Mouse (Mus musculus): ENCODE measurements around the gene Mgst1.

The Mgst1 gene

GRCm38 (mm10) chr6:138139930-138140329 is at the start of gene Mgst1:
Gene Mgst1 (plus strand): TSS chr6:138140316.
- DNase-seq (ENCODE audit: low spot score in 2 of 2) = no peak

DNA sequence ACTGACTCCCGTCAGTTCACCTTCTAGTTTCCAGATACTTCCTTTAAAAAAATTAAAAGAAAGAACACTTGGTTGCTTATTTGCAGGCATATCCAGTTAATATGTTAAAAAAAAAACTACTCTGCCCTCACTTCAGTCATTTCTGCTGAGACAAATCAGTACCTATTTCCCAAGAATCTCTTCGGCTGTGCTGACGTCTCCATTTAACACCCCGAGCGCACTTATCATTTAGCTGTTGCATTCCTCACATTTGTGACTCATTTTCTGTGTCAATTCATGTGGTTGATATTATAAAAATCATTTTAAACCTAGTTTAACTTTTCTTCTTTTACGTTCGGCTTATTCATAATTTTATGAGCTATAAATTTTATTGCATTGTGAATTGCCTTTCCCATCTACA is 47.7 kb upstream of the Mgst1 start:
- no peak for DNase-seq (ENCODE audit: low spot score in 2 of 2)

DNA sequence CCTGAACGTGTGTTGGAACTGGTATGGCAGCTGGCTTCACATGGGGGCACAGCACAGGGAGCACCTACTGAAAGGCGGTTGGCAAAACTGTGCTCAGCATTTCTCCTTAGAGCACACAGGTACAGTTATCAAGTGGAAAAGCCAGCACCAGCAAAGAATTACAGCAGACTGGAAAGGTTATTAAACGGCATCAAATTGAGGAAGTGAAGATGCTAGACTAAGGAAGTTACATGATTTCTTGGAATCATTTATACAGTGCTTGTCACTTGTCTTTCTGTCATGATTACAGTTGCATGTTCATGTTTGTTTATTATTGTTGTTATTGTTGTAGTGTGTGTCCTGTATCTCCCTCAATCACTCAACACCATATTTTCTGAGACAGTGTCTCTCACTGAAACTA is 45.1 kb upstream of the Mgst1 start:
- no peak for DNase-seq (ENCODE audit: low spot score in 2 of 2)

GRCm38 (mm10) chr6:138099646-138100045 is 40.5 kb upstream of the Mgst1 start:
- no peak for DNase-seq (ENCODE audit: low spot score in 2 of 2)

GRCm38 (mm10) chr6:138101843-138102242 is 38.3 kb upstream of the Mgst1 start:
- DNase-seq (ENCODE audit: low spot score in 2 of 2) = no peak

DNA sequence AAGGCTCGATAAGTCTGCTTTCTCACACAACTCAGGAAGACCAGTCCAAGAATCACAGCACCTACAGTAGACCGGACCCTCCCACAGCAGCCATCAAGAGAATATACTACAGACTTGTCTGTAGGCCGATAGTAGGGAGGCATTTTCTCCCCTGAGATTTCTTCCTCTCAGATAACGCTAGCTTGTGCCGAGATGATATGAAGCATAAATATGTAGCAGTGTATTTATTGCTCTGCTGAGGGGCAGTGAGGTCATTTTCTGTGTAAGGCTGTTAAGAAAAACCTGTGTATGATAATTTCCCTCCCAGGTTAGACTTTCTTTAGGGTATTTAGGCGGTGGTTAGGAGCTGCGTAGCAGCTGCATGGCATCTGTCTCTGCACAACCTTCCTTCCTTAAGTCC is 37.2 kb upstream of the Mgst1 start:
- no peak for DNase-seq (ENCODE audit: low spot score in 2 of 2)

DNA sequence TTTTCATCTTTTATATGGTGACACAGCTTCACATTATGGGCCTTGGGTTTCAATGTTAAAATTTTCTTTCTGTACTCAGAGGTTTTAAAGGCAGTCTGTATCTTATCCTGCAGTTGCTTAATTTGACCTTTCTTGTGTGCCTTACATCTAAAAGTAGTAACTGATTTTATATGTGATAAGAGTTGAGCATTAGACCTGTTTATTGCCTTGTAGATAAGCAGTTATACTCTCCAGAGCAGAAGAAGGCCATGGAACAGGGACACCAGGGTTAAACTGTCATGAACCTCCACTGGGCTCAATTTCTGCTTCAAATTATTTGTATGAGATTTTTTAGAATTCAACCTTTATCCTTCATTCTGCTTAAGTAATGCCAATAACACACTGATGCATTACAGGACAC is 35.6 kb upstream of the Mgst1 start:
- no peak for DNase-seq (ENCODE audit: low spot score in 2 of 2)

DNA sequence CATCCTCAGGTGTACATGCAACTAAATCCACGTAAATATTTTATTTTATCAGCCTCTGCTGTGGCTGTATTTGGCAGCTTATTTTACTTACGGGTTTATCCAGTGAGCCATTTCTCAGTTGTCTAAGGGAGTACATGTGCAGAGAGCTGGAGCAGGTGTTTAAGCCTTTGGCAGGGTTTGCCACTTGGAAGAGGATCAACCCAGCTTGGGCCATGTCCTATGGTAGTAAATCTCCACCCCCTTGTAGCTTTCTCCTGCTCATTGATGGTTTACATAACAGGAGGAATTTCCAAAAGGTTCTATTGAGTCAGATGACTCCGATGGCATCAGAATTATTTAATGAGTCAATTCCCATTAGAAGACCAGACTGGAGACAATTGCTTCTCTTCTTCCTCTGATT is 22.6 kb upstream of the Mgst1 start:
- no peak for DNase-seq (ENCODE audit: low spot score in 2 of 2)

DNA sequence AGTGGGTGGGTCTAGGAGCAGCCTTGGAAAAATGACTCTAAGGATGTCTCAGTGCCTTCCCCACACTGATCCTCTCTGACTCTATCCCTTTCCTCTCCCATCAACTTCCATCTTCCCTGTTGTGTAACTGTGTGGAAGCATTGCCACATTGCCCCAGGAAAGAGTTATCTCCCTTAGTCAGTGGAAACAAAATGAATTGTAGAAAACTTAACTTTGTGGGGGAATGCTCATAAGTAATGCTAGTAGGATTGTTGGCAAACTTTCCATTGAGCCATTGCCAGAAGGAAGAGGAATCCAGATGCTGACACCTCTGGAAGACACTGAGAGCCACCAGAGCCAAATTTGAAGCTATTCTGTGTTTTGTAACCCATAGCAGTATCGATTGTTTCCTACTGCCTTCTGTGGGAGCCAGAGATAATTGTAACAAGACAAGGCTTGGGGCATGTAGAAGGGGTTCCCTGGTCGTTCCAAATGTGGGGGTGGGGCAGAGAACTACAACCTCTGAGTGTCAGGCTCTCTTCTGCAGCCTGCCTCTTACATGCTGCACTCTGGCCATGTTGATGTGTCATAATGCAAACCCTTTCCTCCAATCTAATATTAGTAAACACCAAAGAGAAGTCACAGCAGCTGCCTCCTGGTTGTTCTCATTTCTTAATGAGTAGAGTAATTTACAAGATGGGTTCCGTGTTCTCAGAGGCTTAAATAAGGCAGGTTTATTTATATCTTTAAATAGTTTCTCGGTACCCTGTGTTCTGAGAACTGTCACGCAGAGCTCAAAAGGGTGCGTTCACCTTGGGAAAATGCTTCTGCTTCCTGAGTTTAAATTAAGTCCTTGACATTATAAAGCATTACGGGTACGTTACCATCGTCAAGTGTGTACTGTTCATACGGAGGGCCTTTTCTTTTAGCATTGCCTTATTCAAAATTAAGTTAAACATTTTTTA is 11.5 kb upstream of the Mgst1 start:
- no peak for DNase-seq (ENCODE audit: low spot score in 2 of 2)

- DNase-seq (ENCODE audit: low spot score in 2 of 2) = no peak
Observed at GRCm38 (mm10) chr6:138130541-138130940, 9.6 kb upstream of the Mgst1 start.

- DNase-seq (ENCODE audit: low spot score in 2 of 2) = no peak
Observed at GRCm38 (mm10) chr6:138140336-138140735, 220 bp downstream of the Mgst1 start.

DNA sequence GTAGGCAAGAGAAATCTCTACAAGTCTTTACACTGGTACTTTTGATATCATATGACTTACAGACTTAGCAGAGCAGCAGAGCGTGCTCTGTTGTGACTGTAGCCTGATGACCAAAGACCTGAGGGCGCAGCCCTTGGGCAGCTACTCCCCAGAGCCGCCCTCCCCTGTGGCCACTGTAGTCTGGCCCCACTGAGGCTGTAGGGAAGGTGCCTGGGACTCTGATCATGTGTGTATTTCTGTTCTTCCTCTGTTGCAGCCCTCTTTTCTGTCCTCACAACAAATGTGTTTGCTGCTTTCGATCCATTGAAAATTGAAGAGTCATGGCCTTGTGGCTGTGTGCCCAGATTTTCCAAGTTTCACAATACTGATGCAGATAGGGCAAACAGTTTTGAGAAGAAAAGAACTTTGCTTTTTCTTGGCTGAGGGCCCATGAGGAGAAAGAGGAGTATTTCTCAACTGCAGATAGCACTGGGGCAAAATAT is 1.0 kb downstream of the Mgst1 start:
- DNase-seq (ENCODE audit: low spot score in 2 of 2) = no peak

GRCm38 (mm10) chr6:138142604-138143003 is 2.5 kb downstream of the Mgst1 start:
- no peak for DNase-seq (ENCODE audit: low spot score in 2 of 2)

- DNase-seq (ENCODE audit: low spot score in 2 of 2) = no peak
Observed at GRCm38 (mm10) chr6:138143450-138143849, 3.3 kb downstream of the Mgst1 start.

DNA sequence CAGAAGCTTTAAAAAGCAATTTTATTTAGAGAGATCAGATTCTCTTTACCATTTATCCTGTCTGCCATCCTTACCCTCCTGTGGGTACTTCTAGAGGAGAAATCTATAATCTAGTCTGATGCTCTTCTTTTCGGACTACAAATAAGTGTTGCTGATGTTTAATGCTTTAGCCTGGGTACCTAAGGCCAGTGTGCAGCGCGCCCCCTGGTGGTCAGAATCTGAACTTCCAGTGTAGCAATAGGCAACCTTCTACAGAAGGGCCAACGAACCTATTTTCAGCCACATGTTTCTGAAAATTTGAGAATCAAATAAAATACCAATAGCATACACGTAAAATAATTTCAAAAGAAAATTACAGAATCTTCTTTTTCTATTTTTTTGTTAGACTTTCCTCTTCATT is 13.0 kb downstream of the Mgst1 start:
- DNase-seq (ENCODE audit: low spot score in 2 of 2) = peak in 1 of 2 experiments; percentile 47

DNA sequence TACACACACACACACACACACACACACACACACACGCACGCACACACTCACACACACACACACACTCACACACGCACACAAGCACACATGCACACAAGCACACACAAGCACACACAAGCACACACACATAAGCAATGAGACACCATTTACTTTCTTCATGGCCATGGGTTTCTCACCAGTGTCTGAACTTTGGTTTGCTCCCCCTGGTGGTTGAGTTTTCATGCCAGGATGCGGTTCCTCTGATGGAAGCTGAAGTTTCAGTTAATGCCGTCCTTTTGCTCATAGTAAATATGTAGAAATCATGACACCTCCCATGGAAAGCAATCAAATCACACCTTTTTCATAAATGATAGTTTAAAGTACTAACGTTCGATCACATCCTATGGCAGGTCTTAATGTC is 23.8 kb downstream of the Mgst1 start:
- peak in 1 of 2 experiments; percentile 18 for DNase-seq (ENCODE audit: low spot score in 2 of 2)

DNA sequence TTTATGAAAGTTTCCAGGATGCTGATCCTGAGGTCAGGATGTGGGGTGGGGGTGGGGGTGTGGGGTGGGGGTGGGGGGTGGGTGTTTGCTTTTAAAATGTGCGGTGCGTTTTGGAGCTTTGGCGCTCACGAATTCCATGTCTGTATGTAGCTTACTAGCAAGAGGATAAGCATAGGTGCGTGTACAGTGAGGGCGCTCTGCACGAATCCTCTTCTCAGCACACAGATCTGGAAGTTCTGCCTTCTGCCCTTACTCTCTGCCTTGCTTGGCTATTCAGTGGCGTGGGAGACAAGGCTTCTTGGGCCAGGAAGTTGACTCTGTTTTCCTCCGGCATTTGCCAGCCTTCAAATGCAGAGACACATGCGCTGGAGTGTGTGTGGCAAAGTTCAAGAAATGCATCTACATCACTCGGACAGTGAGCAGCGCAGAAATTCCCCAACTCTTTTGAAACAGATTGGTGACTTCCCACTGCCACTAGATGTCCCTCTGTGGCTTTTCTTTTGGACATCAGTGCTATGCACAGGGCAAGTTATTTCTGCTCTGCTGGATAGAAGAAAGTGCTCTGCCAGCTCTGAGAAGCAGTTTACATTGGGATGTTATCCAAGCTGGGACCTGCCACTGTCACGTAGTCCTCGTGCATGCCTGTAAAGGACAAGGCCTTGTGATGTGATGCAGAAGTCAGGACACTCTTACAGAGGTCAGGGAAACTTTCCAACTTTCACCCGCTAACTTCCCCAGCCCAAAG is 31.5 kb downstream of the Mgst1 start:
- peak; percentile 19 to 21 for DNase-seq (ENCODE audit: low spot score in 2 of 2)
